Mouse (Mus musculus): ENCODE data around the gene Rab44.

DNA sequence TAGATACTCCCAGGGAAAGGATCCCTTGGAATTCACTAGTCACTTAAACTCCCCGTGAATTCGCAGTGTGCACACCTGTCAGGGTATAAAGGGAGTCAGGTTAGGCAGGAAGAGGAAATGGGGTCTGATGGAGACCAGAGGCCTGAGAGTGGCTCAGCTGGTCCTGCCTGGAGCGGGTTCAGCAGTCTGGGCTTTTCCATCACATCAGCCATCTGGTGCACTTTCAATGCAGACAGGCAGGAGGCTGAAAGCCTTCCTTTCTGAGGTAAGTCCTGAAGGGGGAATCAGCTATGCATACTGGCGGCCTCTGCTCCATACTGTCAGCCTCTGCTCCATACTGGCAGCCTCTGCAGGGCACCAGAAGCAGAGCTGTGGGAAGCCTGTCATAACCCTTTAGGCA is 27.0 kb upstream of the Rab44 start:
- TF ChIP-seq POLR2A (IDR thresholded peaks at IDR 0.05; ENCODE audit: insufficient read depth, low read length) (no peak), CTCF (IDR thresholded peaks at IDR 0.05; ENCODE audit: low read depth, low read length) (no peak)

Data from ES-Bruce4 (cell line).